Mouse (Mus musculus) liver, adult 2 months (tissue): ENCODE results near the gene Gtf3c4. TPM values are rescaled to one million over a fixed set of nuclear protein-coding genes. Genes with fewer than 3 reads are reported as not detected.

Experiments
- DNase-seq: peaks from one replicate; pipeline ENCODE4 v3.0.0-alpha.2; 2011; ENCODE audit warnings: low read depth, low spot score; ENCODE audit errors: extremely low read depth
- H3K27ac ChIP-seq: fragments of 200-500 bp; replicated peaks from 2 replicates; pipeline ENCODE4 v1.5.1; 2012; ENCODE audit warnings: low read depth, mild to moderate bottlenecking, control low read depth, inconsistent platforms, low read length; ENCODE audit not compliant: insufficient read depth
- H3K27me3 ChIP-seq: fragments of 200-500 bp; 2 replicates; pipeline ENCODE4 v1.6.1; 2012; ENCODE audit warnings: mild to moderate bottlenecking, moderate library complexity, low read length, inconsistent platforms; ENCODE audit not compliant: control insufficient read depth, insufficient read depth
- H3K36me3 ChIP-seq: fragments of 200-500 bp; 2 replicates; pipeline ENCODE4 v1.6.1; 2012; ENCODE audit warnings: low read length, inconsistent platforms; ENCODE audit not compliant: control insufficient read depth, insufficient read depth
- H3K4me1 ChIP-seq: fragments of 200-500 bp; 2 replicates; pipeline ENCODE4 v1.6.1; 2011; ENCODE audit warnings: low read length; ENCODE audit not compliant: control insufficient read depth, insufficient read depth
- H3K4me3 ChIP-seq: fragments of 200-500 bp; 2 replicates; pipeline ENCODE4 v1.5.1; 2011; ENCODE audit warnings: low read depth, mild to moderate bottlenecking, control low read depth, low read length, moderate library complexity; ENCODE audit not compliant: insufficient read depth
- H3K79me2 ChIP-seq: fragments of 200-500 bp; 2 replicates; pipeline ENCODE4 v1.6.1; 2012; ENCODE audit warnings: inconsistent platforms, mild to moderate bottlenecking, low read length, moderate library complexity; ENCODE audit not compliant: control insufficient read depth, insufficient read depth
- H3K9ac ChIP-seq: fragments of 200-500 bp; 2 replicates; pipeline ENCODE4 v1.6.1; 2012; ENCODE audit warnings: low read depth, mild to moderate bottlenecking, control low read depth, inconsistent platforms, low read length
- CTCF ChIP-seq: fragments of 200-500 bp; IDR thresholded peaks from 2 replicates; pipeline ENCODE4 v1.5.1; 2011; ENCODE audit warnings: low read depth, low read length, control low read depth
- POLR2A ChIP-seq: fragments of 200-500 bp; IDR thresholded peaks from 2 replicates; pipeline ENCODE4 v1.6.1; 2011; ENCODE audit warnings: low read length, control low read depth; ENCODE audit not compliant: insufficient read depth; ENCODE audit errors: extremely low read depth
- WGBS: fragments of 180-500 bp; shearing (Covaris S2); methylation state at CpG from one replicate; pipeline ENCODE4 v1.1.7; 2018; 5-methylcytosine and 5-hydroxymethylcytosine counted together
- polyA plus RNA-seq: library from polyadenylated mRNA; depleted of rRNA; stranded (reverse); fragments of >200 nt; gene quantifications from 2 replicates; pipeline ENCODE4 v1.2.3, GENCODE M21; 2012
- total RNA-seq: library from RNA; depleted of rRNA; stranded (reverse); fragments of >200 nt; gene quantifications from 2 replicates; pipeline ENCODE4 v1.2.3, GENCODE M21; 2014

Gene Gtf3c4
- total and polyA plus RNA-seq, 2 experiments, result 5.0 to 11.4 TPM

- H3K9ac ChIP-seq, result no peak overlapping the region
- TF ChIP-seq CTCF (no peak), POLR2A (no peak)
- no peak overlapping the region for H3K4me3 ChIP-seq
- H3K36me3 ChIP-seq, result peaks cover 41% of the 10 kb centered on the region
- DNase-seq, result no peak
- WGBS, result 93% methylated on average over 3 of the region's 3 CpGs
- H3K4me1 ChIP-seq, result peaks cover 7% of the 10 kb centered on the region
- peaks cover 5% of the 10 kb centered on the region; the same call in 1 of the 2 replicates for H3K79me2 ChIP-seq
- no peak overlapping the region for H3K27ac ChIP-seq
- H3K27me3 ChIP-seq, result no peaks in the 10 kb centered on the region
Observed at GRCm38 (mm10) chr2:28852594-28852993, 12.4 kb upstream of the Gtf3c4 start.

GRCm38 (mm10) chr2:28848879-28849278, 8.7 kb upstream of the Gtf3c4 start:
- TF ChIP-seq POLR2A (no peak), CTCF (no peak)
- H3K27me3 ChIP-seq, result no peaks in the 10 kb centered on the region
- peaks cover 39% of the 10 kb centered on the region for H3K36me3 ChIP-seq
- peak; percentile 84 for DNase-seq
- peaks cover 5% of the 10 kb centered on the region; the same call in 1 of the 2 replicates for H3K79me2 ChIP-seq
- H3K4me3 ChIP-seq, result no peak overlapping the region
- peaks cover 7% of the 10 kb centered on the region for H3K4me1 ChIP-seq
- 18% methylated on average over 2 of the region's 2 CpGs for WGBS
- H3K27ac ChIP-seq, result peak overlapping the region; percentile 73
- H3K9ac ChIP-seq, result no peak overlapping the region

DNA sequence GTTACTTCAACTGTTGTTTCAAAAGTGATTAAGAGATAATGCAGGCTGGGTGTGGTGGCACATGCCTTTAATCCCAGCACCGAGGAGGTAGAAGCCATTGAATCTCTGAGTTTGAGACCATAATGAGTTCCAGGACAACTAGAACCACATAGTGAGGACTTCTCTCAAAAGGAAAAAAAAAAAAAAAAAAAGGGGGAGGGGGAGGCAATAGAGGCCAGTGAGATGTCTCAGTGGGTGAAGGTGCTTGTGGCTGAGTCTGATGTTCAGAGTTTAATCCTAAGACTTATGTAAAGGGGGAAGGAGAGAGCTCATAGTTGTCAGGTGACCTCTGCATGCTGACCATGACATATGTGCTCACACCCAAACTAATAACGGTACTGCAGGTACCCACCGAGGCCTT, 1.9 kb upstream of the Gtf3c4 start:
- Histone ChIP-seq H3K4me3 (no peak overlapping the region), H3K79me2 (peaks cover 12% of the 10 kb centered on the region; the same call in 1 of the 2 replicates), H3K27me3 (no peaks in the 10 kb centered on the region), H3K27ac (no peak overlapping the region), H3K4me1 (peaks cover 8% of the 10 kb centered on the region), H3K36me3 (peaks cover 14% of the 10 kb centered on the region), H3K9ac (no peak overlapping the region)
- no peak for TF ChIP-seq CTCF
- TF ChIP-seq POLR2A, result no peak
- DNase-seq, result no peak
- WGBS, result 65% methylated on average over 3 of the region's 3 CpGs

DNA sequence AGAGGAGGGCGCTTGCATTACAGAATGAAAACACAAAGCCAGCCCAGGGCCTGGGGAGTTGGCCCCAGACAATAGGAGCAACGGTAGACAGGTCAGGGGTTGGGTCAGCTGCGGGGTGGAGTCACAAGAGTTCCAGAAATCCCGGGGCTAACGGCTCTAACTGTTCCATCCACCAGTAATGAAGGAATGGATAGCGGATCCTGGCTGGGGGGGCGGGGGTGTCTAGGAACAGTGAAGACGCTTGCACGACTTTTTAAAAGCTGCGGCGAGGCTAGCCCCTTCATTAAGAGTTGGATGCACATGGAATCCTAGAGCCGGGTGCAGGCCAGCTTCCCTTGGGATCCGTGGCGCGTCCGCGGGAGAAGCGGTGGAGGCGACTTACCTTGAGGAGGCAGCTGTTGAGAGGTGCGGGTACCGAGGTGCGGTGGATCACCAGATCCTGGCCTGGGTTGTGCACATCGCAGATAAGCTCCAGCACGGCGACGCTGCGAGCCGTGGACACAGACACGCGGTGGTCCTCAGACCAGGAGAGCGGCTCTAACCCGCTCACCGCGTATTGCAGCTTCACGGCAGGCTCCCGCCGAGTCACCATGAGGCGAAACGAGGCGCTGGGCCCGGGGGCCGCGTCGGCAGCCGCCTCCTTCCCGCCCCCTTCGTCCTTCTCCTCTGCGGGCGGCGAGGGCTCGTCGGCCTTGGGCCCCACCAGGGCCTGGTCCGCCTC, 499 bp downstream of the Gtf3c4 start:
- peak; percentile 64 for DNase-seq
- peaks cover under 1% of the 10 kb centered on the region; the same call in 1 of the 2 replicates for H3K36me3 ChIP-seq
- peaks cover 17% of the 10 kb centered on the region; the same call in 1 of the 2 replicates for H3K79me2 ChIP-seq
- peak overlapping the region; percentile 64 for H3K27ac ChIP-seq
- H3K27me3 ChIP-seq, result no peaks in the 10 kb centered on the region
- WGBS, result under 1% methylated on average over 53 of the region's 53 CpGs
- peak overlapping the region; percentile 61 for H3K4me3 ChIP-seq
- peak overlapping the region; percentile 85 for H3K9ac ChIP-seq
- peaks cover 14% of the 10 kb centered on the region for H3K4me1 ChIP-seq
- TF ChIP-seq POLR2A (no peak), CTCF (no peak)

DNA sequence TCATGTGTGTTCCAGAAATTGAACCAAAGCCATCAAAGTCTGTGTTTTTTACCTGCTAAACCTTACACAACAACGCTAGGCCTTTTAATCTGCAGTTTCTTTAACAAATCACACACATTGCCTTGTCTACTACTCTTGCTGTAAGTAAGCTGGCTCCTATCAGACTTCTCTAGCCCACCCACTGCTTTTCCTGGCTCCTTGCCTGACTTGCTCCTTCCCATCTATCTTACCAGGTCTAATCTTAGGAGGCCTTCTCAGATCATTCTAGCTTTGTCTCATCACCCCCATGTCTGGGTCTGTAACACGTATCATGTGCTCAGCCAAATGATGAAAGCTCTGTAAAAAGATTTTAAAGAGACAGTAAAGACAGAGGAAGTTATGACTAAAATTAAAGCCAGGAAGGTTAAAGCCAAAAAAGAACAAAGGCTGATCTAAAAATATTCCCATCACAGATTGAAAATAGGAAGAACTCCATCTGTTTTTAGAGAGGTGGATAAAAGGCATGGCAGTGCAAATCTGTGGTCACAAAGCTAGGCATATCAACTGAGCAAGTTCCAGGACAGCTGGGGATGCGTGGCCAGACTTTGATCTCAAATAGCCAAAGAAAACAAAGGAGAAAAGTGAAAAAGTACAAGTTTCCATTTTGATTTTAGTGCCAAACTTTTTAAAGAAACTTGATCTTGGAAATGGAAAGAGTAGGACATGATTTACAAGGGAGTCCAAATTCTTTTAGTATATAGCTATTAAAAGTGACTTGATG, 3.8 kb downstream of the Gtf3c4 start:
- H3K4me3 ChIP-seq, result no peak overlapping the region
- H3K27ac ChIP-seq, result peak overlapping the region; percentile 75
- TF ChIP-seq POLR2A (no peak), CTCF (no peak)
- H3K27me3 ChIP-seq, result no peaks in the 10 kb centered on the region
- peaks cover 19% of the 10 kb centered on the region; the same call in 1 of the 2 replicates for H3K79me2 ChIP-seq
- 18% methylated on average over 3 of the region's 3 CpGs for WGBS
- peaks cover 11% of the 10 kb centered on the region; the same call in 1 of the 2 replicates for H3K36me3 ChIP-seq
- peak; percentile 82 for DNase-seq
- no peak overlapping the region for H3K9ac ChIP-seq
- H3K4me1 ChIP-seq, result peaks cover 13% of the 10 kb centered on the region
